Mouse (Mus musculus) E14TG2a.4 (cell line): Measurements from ENCODE around the gene Fam189a2.

ENCODE experiments used
- CTCF ChIP-seq: conservative IDR thresholded peaks from 2 replicates; pipeline ENCODE4 v1.5.1; 2014; ENCODE audit warnings: low read length
- POU5F1 ChIP-seq: IDR thresholded peaks from 2 replicates; pipeline ENCODE4 v1.6.1; 2014; ENCODE audit warnings: low read length, borderline replicate concordance

- TF ChIP-seq CTCF, result no peak
- no peak for TF ChIP-seq POU5F1
Measured at GRCm38 (mm10) chr19:24018396-24018795, 12.4 kb downstream of the Fam189a2 start.
